Mouse (Mus musculus): ENCODE results near the gene Enoph1. TPM values are rescaled to one million over a fixed set of nuclear protein-coding genes. Genes with fewer than 3 reads are reported as not detected.

Gene Enoph1
- total and polyA plus RNA-seq, 2 experiments from 2014 or later: 50.0 to 55.0 TPM

DNA sequence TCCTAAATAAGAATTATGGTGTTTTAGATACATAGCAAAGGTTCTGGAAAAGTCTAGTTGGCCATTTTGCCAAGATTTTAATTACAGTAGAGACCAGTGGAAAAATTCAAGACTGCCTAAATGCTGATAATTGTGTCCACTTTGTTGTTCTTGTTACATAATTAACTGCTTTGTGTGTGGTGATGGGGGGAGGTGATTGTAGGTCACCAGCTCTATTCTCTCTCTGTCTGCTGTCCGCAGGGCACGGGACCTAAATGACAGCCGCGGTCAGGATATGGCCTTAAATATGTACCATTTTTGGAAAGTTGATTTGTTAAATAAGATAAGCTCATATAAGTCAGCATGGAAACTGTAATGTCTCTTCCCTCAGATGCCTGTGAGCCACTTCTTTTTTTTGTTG, 1.5 kb downstream of the Enoph1 start:
- Histone ChIP-seq H3K4me3 (ENCODE audit: low read depth, low read length) (peak overlapping the region; percentile 62), H3K27ac (ENCODE audit: low read depth, low read length) (no peak overlapping the region), H3K4me1 (ENCODE audit: insufficient read depth, low read length) (peaks cover 8% of the 10 kb centered on the region; the same call in 1 of the 2 replicates), H3K4me2 (ENCODE audit: low read depth, low read length, poor library complexity, severe bottlenecking) (peak overlapping the region; percentile 70), H3K36me3 (ENCODE audit: insufficient read depth, low read length) (no peaks in the 10 kb centered on the region), H3K27me3 (ENCODE audit: insufficient read depth, low read length) (no peaks in the 10 kb centered on the region), H3K9ac (replicated peaks; ENCODE audit: low read length, poor library complexity, severe bottlenecking) (peak overlapping the region; percentile 91; the same call in 1 of the 2 replicates), H3K9me3 (ENCODE audit: low read length) (no peaks in the 10 kb centered on the region)
- DNase-seq (ENCODE audit: low spot score) (no peak), ATAC-seq (ENCODE audit: low FRiP score) (no peak)
- WGBS: 80% methylated on average over 4 of the region's 4 CpGs
- TF ChIP-seq CTCF (IDR thresholded peaks at IDR 0.05): no peak

DNA sequence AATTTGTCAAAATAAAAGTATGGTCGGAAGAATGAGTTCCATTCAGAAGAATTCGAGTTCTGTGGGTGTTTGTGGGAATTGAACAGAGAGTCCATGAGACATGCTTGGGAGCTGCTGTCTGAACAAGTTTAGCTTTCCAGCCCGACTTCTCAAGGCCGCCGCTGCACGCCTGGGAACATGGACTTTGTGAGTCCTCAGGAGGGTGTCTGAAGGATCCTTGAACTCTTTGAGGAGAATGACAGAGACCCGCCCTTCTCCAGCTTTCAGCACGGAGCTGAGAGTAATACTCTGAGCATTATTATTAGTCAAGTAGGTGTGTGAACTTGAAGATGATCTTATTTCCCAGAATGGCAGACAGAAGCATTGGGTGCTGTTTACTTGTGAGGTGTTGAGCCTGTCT, 2.7 kb downstream of the Enoph1 start:
- ATAC-seq (ENCODE audit: low FRiP score): no peak
- H3K4me1 ChIP-seq (ENCODE audit: insufficient read depth, low read length): peaks cover 4% of the 10 kb centered on the region; the same call in 1 of the 2 replicates
- no peaks in the 10 kb centered on the region for H3K36me3 ChIP-seq (ENCODE audit: insufficient read depth, low read length)
- no peak overlapping the region for H3K4me2 ChIP-seq (ENCODE audit: low read depth, low read length, poor library complexity, severe bottlenecking)
- H3K9me3 ChIP-seq (ENCODE audit: low read length): no peaks in the 10 kb centered on the region
- no peak overlapping the region for H3K9ac ChIP-seq (replicated peaks; ENCODE audit: low read length, poor library complexity, severe bottlenecking)
- DNase-seq (ENCODE audit: low spot score): no peak
- H3K27ac ChIP-seq (ENCODE audit: low read depth, low read length): no peak overlapping the region
- no peaks in the 10 kb centered on the region for H3K27me3 ChIP-seq (ENCODE audit: insufficient read depth, low read length)
- H3K4me3 ChIP-seq (ENCODE audit: low read depth, low read length): no peak overlapping the region
- no peak for TF ChIP-seq CTCF (IDR thresholded peaks at IDR 0.05)
- WGBS: 91% methylated on average over 8 of the region's 8 CpGs

- WGBS: 75% methylated on average over 5 of the region's 5 CpGs
- Histone ChIP-seq H3K9ac (replicated peaks; ENCODE audit: low read length, poor library complexity, severe bottlenecking) (no peak overlapping the region), H3K9me3 (ENCODE audit: low read length) (no peaks in the 10 kb centered on the region), H3K36me3 (ENCODE audit: insufficient read depth, low read length) (no peaks in the 10 kb centered on the region), H3K4me1 (ENCODE audit: insufficient read depth, low read length) (peaks cover 4% of the 10 kb centered on the region; the same call in 1 of the 2 replicates), H3K27me3 (ENCODE audit: insufficient read depth, low read length) (no peaks in the 10 kb centered on the region), H3K4me2 (ENCODE audit: low read depth, low read length, poor library complexity, severe bottlenecking) (no peak overlapping the region), H3K4me3 (ENCODE audit: low read depth, low read length) (no peak overlapping the region), H3K27ac (ENCODE audit: low read depth, low read length) (no peak overlapping the region)
- ATAC-seq (ENCODE audit: low FRiP score) (no peak), DNase-seq (ENCODE audit: low spot score) (peak; percentile 53)
- TF ChIP-seq CTCF (IDR thresholded peaks at IDR 0.05): peak; percentile 0; the same call in 1 of the 2 replicates
Observed at GRCm38 (mm10) chr5:100043361-100043760, 3.6 kb downstream of the Enoph1 start.

DNA sequence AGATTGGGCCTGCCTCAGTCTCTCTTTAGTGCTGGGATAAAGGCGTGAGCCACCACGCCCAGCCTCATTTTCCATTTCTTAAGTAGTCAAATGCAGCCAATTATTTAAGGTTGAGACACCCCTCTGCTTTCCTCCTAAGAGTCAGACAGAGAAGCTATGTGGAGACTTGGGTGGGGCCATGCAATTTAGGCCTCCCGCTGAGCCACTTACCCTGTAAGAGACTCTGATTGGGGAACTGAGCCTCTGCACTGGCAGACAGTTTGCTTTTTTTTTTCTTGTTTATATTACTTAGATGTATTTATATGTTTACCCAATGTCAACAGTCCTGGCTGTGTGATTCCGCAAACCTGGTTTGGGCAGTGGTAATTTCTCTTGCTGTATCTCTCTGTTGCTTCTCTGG, 4.2 kb downstream of the Enoph1 start:
- Histone ChIP-seq H3K4me2 (ENCODE audit: low read depth, low read length, poor library complexity, severe bottlenecking) (no peak overlapping the region), H3K36me3 (ENCODE audit: insufficient read depth, low read length) (no peaks in the 10 kb centered on the region), H3K4me1 (ENCODE audit: insufficient read depth, low read length) (peaks cover 4% of the 10 kb centered on the region; the same call in 1 of the 2 replicates), H3K9ac (replicated peaks; ENCODE audit: low read length, poor library complexity, severe bottlenecking) (no peak overlapping the region), H3K27ac (ENCODE audit: low read depth, low read length) (no peak overlapping the region), H3K4me3 (ENCODE audit: low read depth, low read length) (no peak overlapping the region), H3K27me3 (ENCODE audit: insufficient read depth, low read length) (no peaks in the 10 kb centered on the region), H3K9me3 (ENCODE audit: low read length) (no peaks in the 10 kb centered on the region)
- TF ChIP-seq CTCF (IDR thresholded peaks at IDR 0.05): no peak
- DNase-seq (ENCODE audit: low spot score) (no peak), ATAC-seq (ENCODE audit: low FRiP score) (no peak)
- WGBS: 89% methylated on average over 4 of the region's 4 CpGs

- Histone ChIP-seq H3K9me3 (ENCODE audit: low read length) (no peaks in the 10 kb centered on the region), H3K4me1 (ENCODE audit: insufficient read depth, low read length) (peaks cover 4% of the 10 kb centered on the region; the same call in 1 of the 2 replicates)
- 76% methylated on average over 5 of the region's 5 CpGs for WGBS
Observed at GRCm38 (mm10) chr5:100044621-100045020, 4.8 kb downstream of the Enoph1 start.

GRCm38 (mm10) chr5:100046096-100046495, 6.3 kb downstream of the Enoph1 start:
- Histone ChIP-seq H3K36me3 (ENCODE audit: insufficient read depth, low read length) (no peaks in the 10 kb centered on the region), H3K27ac (ENCODE audit: low read depth, low read length) (no peak overlapping the region), H3K9me3 (ENCODE audit: low read length) (no peaks in the 10 kb centered on the region), H3K9ac (replicated peaks; ENCODE audit: low read length, poor library complexity, severe bottlenecking) (no peak overlapping the region), H3K4me1 (ENCODE audit: insufficient read depth, low read length) (peaks cover 4% of the 10 kb centered on the region; the same call in 1 of the 2 replicates), H3K4me3 (ENCODE audit: low read depth, low read length) (no peak overlapping the region), H3K27me3 (ENCODE audit: insufficient read depth, low read length) (no peaks in the 10 kb centered on the region), H3K4me2 (ENCODE audit: low read depth, low read length, poor library complexity, severe bottlenecking) (no peak overlapping the region)
- TF ChIP-seq CTCF (IDR thresholded peaks at IDR 0.05): no peak
- DNase-seq (ENCODE audit: low spot score) (no peak), ATAC-seq (ENCODE audit: low FRiP score) (no peak)
- 79% methylated on average over 3 of the region's 3 CpGs for WGBS

More at GRCm38 (mm10) chr5:100044621-100045020, 4.8 kb downstream of the Enoph1 start:
- Histone ChIP-seq H3K36me3 (ENCODE audit: insufficient read depth, low read length) (no peaks in the 10 kb centered on the region), H3K4me2 (ENCODE audit: low read depth, low read length, poor library complexity, severe bottlenecking) (no peak overlapping the region), H3K4me3 (ENCODE audit: low read depth, low read length) (no peak overlapping the region), H3K27me3 (ENCODE audit: insufficient read depth, low read length) (no peaks in the 10 kb centered on the region), H3K9ac (replicated peaks; ENCODE audit: low read length, poor library complexity, severe bottlenecking) (no peak overlapping the region), H3K27ac (ENCODE audit: low read depth, low read length) (no peak overlapping the region)
- DNase-seq (ENCODE audit: low spot score): no peak
- no peak for TF ChIP-seq CTCF (IDR thresholded peaks at IDR 0.05)
- no peak for ATAC-seq (ENCODE audit: low FRiP score)

Data from midbrain, postnatal 0 days (tissue).